15 mouse cellular contexts compared by ENCODE assay signal in the genomic region with DNA sequence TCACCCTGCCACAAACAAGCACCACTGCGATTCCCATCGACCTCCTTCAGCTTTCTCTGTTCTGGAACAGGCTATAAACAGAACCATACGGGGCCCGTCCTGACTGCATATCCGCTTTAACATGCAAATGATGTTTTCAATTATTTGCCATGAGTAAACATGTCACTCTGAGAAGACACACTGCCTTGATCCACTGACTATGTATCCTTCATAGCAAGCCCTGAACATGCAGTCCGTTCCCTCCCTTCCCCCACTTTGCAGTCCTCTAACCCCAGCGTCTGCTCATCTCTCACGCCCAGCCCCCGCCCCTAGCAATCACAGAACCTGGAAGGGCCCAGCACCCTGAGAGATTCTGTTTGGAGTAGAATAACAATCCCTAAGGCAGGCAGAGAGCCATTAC.
DNase-seq lines count a peak whose midpoint lies in the region; ATAC-seq and TF ChIP-seq lines count a peak whose summit lies in the region.
"Had no signal": no experiment of that assay in that cellular context is flagged by ENCODE, and none has a peak within 500 bp of the region (broad histone marks: within the 10 kb centered on the region; RNA-seq: fewer than 3 reads in every experiment).

No protein-coding gene starts in this region.

- H3K4me1 ChIP-seq in forebrain, embryonic 14.5 days (ENCODE audit: control insufficient read depth, insufficient read depth, low read length): peaks cover 20% of the 10 kb centered on the region
- H3K4me1 ChIP-seq in forebrain, postnatal 0 days (ENCODE audit: insufficient read depth): 0 out of 2 replicates have a peak, but pooled peaks cover 6% of the 10 kb centered on the region
- peaks cover 62% of the 10 kb centered on the region for H3K4me1 ChIP-seq in E14TG2a.4 (replicated peaks; ENCODE audit: low read depth, low read length)
- peaks cover 16% of the 10 kb centered on the region for H3K4me1 ChIP-seq in limb, embryonic 14.5 days (ENCODE audit: control insufficient read depth, insufficient read depth, low read length)
- no peaks in the 10 kb centered on the region for H3K4me1 ChIP-seq in heart, adult 2 months (ENCODE audit: control insufficient read depth, insufficient read depth, low read length)

- H3K4me3 ChIP-seq in forebrain, embryonic 14.5 days (ENCODE audit: low read depth, low read length): no peak overlapping the region
- H3K4me3 ChIP-seq in forebrain, postnatal 0 days (ENCODE audit: low read depth, low read length): no peak overlapping the region
- peak overlapping the region; percentile 37 for H3K4me3 ChIP-seq in E14TG2a.4 (replicated peaks; ENCODE audit: low read length)
- H3K4me3 ChIP-seq in limb, embryonic 14.5 days (replicated peaks; ENCODE audit: low read length): no peak overlapping the region
- H3K4me3 ChIP-seq in heart, adult 2 months: no peak overlapping the region
- H3K4me3 ChIP-seq: heart, embryonic 12.5 days; limb, embryonic 15.5 days; stomach, embryonic 15.5 days had no signal

- 0 out of 2 replicates have a peak overlapping the region, but pooled peaks have one; percentile 17 for H3K9ac ChIP-seq in forebrain, embryonic 14.5 days (ENCODE audit: low read length)
- H3K9ac ChIP-seq in forebrain, postnatal 0 days: no peak overlapping the region
- no peak overlapping the region for H3K9ac ChIP-seq in limb, embryonic 14.5 days (ENCODE audit: low read depth, low read length, severe bottlenecking)
- no peak overlapping the region for H3K9ac ChIP-seq in heart, adult 2 months (ENCODE audit: low read depth, low read length)
- H3K9ac ChIP-seq: heart, embryonic 12.5 days; limb, embryonic 15.5 days; stomach, embryonic 15.5 days had no signal

- no peaks in the 10 kb centered on the region for H3K27me3 ChIP-seq in forebrain, embryonic 14.5 days (replicated peaks; ENCODE audit: control insufficient read depth, insufficient read depth, low read length)
- no peaks in the 10 kb centered on the region for H3K27me3 ChIP-seq in forebrain, postnatal 0 days (ENCODE audit: insufficient read depth, low read length)
- no peaks in the 10 kb centered on the region for H3K27me3 ChIP-seq in E14TG2a.4 (ENCODE audit: insufficient read depth, low read length)
- H3K27me3 ChIP-seq in limb, embryonic 14.5 days (ENCODE audit: control insufficient read depth, insufficient read depth, low read length): no peaks in the 10 kb centered on the region
- H3K27me3 ChIP-seq in heart, adult 2 months (ENCODE audit: control insufficient read depth, insufficient read depth, low read length): no peaks in the 10 kb centered on the region
- H3K27me3 ChIP-seq: limb, embryonic 15.5 days; stomach, embryonic 15.5 days had no signal

- no peak for TF ChIP-seq EP300 in heart, adult 2 months (IDR thresholded peaks at IDR 0.05; ENCODE audit: insufficient read depth, low read depth, low read length)

- no peak overlapping the region for H3K4me2 ChIP-seq in forebrain, embryonic 14.5 days (ENCODE audit: low read length)
- H3K4me2 ChIP-seq in forebrain, postnatal 0 days (ENCODE audit: low read depth): no peak overlapping the region
- no peak overlapping the region for H3K4me2 ChIP-seq in limb, embryonic 14.5 days (replicated peaks; ENCODE audit: low read depth, low read length, severe bottlenecking)
- H3K4me2 ChIP-seq: heart, embryonic 12.5 days; limb, embryonic 15.5 days; stomach, embryonic 15.5 days had no signal

- intact Hi-C loops in heart, adult 2 months (cut with DNase I): no loop called here

- DNase-seq in forebrain, embryonic 14.5 days (ENCODE audit: low spot score): peak; percentile 16
- no peak for DNase-seq in forebrain, postnatal 0 days
- DNase-seq in ZHBTc4 (ENCODE audit: low read depth, low spot score): peak; percentile 79
- peak; percentile 13 for DNase-seq in limb, embryonic 14.5 days (ENCODE audit: low spot score)
- no peak for DNase-seq in lung, postnatal 10 days
- DNase-seq in heart, adult 2 months: no peak
- DNase-seq: cerebellum, adult 11-12 months; gastrocnemius, postnatal 36 days; kidney, adult 8-10 months; lung, adult 18-20 months; thymus, postnatal 14 days had no signal

- no peak overlapping the region for H3K27ac ChIP-seq in forebrain, embryonic 14.5 days (ENCODE audit: low read depth, low read length)
- H3K27ac ChIP-seq in forebrain, postnatal 0 days (ENCODE audit: low read depth, low read length): no peak overlapping the region
- H3K27ac ChIP-seq in limb, embryonic 14.5 days (replicated peaks; ENCODE audit: low read depth, low read length): no peak overlapping the region
- no peak overlapping the region for H3K27ac ChIP-seq in heart, adult 2 months
- H3K27ac ChIP-seq: limb, embryonic 15.5 days; stomach, embryonic 15.5 days had no signal

- 18% methylated on average over 9 of the region's 9 CpGs for WGBS in forebrain, embryonic 14.5 days
- WGBS in forebrain, postnatal 0 days: 11% methylated on average over 9 of the region's 9 CpGs
- WGBS in limb, embryonic 14.5 days: 13% methylated on average over 9 of the region's 9 CpGs
- 67% methylated on average over 9 of the region's 9 CpGs for WGBS in heart, adult 2 months

- peak; percentile 41; the same call in 1 of the 2 replicates for ATAC-seq in forebrain, embryonic 14.5 days
- ATAC-seq in forebrain, postnatal 0 days: no peak
- ATAC-seq in limb, embryonic 14.5 days (ENCODE audit: low FRiP score, low read depth): no peak

- H3K36me3 ChIP-seq in forebrain, embryonic 14.5 days (ENCODE audit: control insufficient read depth, insufficient read depth, low read length): no peaks in the 10 kb centered on the region
- H3K36me3 ChIP-seq in forebrain, postnatal 0 days (ENCODE audit: insufficient read depth): no peaks in the 10 kb centered on the region
- H3K36me3 ChIP-seq in E14TG2a.4 (ENCODE audit: insufficient read depth, low read length): no peaks in the 10 kb centered on the region
- H3K36me3 ChIP-seq in limb, embryonic 14.5 days (ENCODE audit: control insufficient read depth, insufficient read depth, low read length): no peaks in the 10 kb centered on the region
- H3K36me3 ChIP-seq in heart, adult 2 months (ENCODE audit: control insufficient read depth, insufficient read depth, low read length): no peaks in the 10 kb centered on the region
- H3K36me3 ChIP-seq: heart, embryonic 12.5 days; limb, embryonic 15.5 days; stomach, embryonic 15.5 days had no signal

- no peak for TF ChIP-seq POLR2A in limb, embryonic 14.5 days (IDR thresholded peaks at IDR 0.05; ENCODE audit: borderline replicate concordance, extremely low read depth, insufficient read depth, insufficient read length)
- TF ChIP-seq POLR2A in heart, adult 2 months (IDR thresholded peaks at IDR 0.05; ENCODE audit: insufficient read depth, low read depth, low read length): no peak

- no peaks in the 10 kb centered on the region for H3K79me2 ChIP-seq in heart, adult 2 months (replicated peaks; ENCODE audit: control insufficient read depth, insufficient read depth, low read length)

- no peaks in the 10 kb centered on the region for H3K9me3 ChIP-seq in forebrain, embryonic 14.5 days (replicated peaks; ENCODE audit: control insufficient read depth, low read length)
- 0 out of 2 replicates have a peak, but pooled peaks cover 3% of the 10 kb centered on the region for H3K9me3 ChIP-seq in forebrain, postnatal 0 days (ENCODE audit: low read length)
- H3K9me3 ChIP-seq in E14TG2a.4 (ENCODE audit: low read length): peaks cover 6% of the 10 kb centered on the region
- no peaks in the 10 kb centered on the region for H3K9me3 ChIP-seq in limb, embryonic 14.5 days (ENCODE audit: control insufficient read depth, low read length)
- H3K9me3 ChIP-seq: limb, embryonic 15.5 days; stomach, embryonic 15.5 days had no signal

- no peak for TF ChIP-seq CTCF in forebrain, postnatal 0 days (IDR thresholded peaks at IDR 0.05; ENCODE audit: low read depth)
- TF ChIP-seq CTCF in E14TG2a.4 (conservative IDR thresholded peaks at IDR 0.05; ENCODE audit: low read length): no peak
- no peak for TF ChIP-seq CTCF in heart, adult 2 months (IDR thresholded peaks at IDR 0.05)

Comparison
In these comparisons a context has a peak if more than half of its experiments do, and no peak if none do; other contexts are left out.
1. DNase-seq: peak in forebrain, embryonic 14.5 days (single experiment), ZHBTc4 (single experiment) and limb, embryonic 14.5 days (single experiment); none in forebrain, postnatal 0 days (single experiment), lung, postnatal 10 days (single experiment) and heart, adult 2 months (0 of 2).